Mouse (Mus musculus) forebrain, embryonic 10.5 days (tissue): Measurements from ENCODE around the gene Slc12a9. TPM values are rescaled to one million over a fixed set of nuclear protein-coding genes. Genes with fewer than 3 reads are reported as not detected.

Experiments used
- DNase-seq: peaks from one replicate; pipeline ENCODE4 v3.0.0-alpha.2; 2017; ENCODE audit warnings: low spot score; ENCODE audit errors: extremely low spot score
- H3K27ac ChIP-seq: fragments of 300-500 bp; sonication (generic); 2 replicates; pipeline ENCODE4 v1.5.1; 2016; ENCODE audit warnings: mild to moderate bottlenecking
- H3K27me3 ChIP-seq: fragments of 300-500 bp; sonication (generic); 2 replicates; pipeline ENCODE4 v1.6.1; 2016; ENCODE audit warnings: mild to moderate bottlenecking; ENCODE audit not compliant: poor library complexity, severe bottlenecking
- H3K36me3 ChIP-seq: fragments of 300-500 bp; sonication (generic); replicated peaks from 2 replicates; pipeline ENCODE4 v1.6.1; 2016; ENCODE audit warnings: mild to moderate bottlenecking, moderate library complexity
- H3K4me1 ChIP-seq: fragments of 300-500 bp; sonication (generic); 2 replicates; pipeline ENCODE4 v1.6.1; 2016
- H3K4me3 ChIP-seq: fragments of 300-500 bp; sonication (generic); 2 replicates; pipeline ENCODE4 v1.5.1; 2016; ENCODE audit warnings: mild to moderate bottlenecking, moderate library complexity
- H3K9me3 ChIP-seq: fragments of 300-500 bp; sonication (generic); 2 replicates; pipeline ENCODE4 v1.6.1; 2016; ENCODE audit warnings: mild to moderate bottlenecking, moderate library complexity
- WGBS: fragments of 180-500 bp; shearing (Covaris S2); methylation state at CpG from one replicate; pipeline ENCODE4 v1.1.7; 2016; 5-methylcytosine and 5-hydroxymethylcytosine counted together
- polyA plus RNA-seq: library from polyadenylated mRNA; unstranded; fragments of >200 nt; fragmentation: Nextera tagmentation; extraction: Ambion mirVana; gene quantifications from 2 replicates; pipeline ENCODE4 v1.2.1, GENCODE M21; 2016

Slc12a9 gene
- 10.6 and 11.8 TPM in 2 replicates for polyA plus RNA-seq

DNA sequence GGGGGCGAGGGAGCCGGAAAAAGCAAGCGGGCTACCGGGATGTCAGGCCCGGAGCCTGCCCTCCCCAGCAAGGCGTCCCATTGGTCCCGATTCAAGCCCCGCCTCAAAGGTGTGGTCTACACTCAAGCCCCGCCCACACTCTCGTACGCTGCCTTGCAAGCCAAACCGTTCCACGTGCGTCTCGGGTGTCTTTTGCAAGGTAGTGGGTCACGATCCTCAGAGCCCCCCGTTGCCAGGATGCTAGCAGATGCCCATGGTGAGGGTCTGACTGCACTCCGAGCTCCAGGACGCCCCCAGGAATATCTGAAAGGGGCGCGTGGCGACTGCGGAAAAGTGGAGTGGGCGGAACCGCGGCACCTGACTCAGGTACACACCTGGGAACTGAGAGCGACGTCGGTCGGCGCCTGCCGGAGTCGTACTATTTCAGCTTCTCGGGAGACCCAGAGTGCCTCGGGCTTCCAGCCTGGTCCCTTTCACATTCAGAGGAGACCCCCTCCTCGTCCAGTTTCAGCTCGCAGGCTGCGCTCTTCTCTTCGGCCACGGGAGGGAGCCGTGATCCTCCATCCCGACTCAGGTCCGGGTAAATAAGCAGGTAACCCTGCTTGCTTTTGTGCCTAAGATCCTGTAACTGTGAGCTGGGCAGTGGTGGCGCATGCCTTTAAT is at the start of gene Slc12a9:
Gene Slc12a9 (minus strand): TSS at position 86 of the 663 bp plus-strand sequence.
- peaks cover 47% of the 10 kb centered on the region for H3K4me1 ChIP-seq
- H3K9me3 ChIP-seq: no peaks in the 10 kb centered on the region
- peak; percentile 90 for DNase-seq
- H3K36me3 ChIP-seq: no peaks in the 10 kb centered on the region
- no peaks in the 10 kb centered on the region for H3K27me3 ChIP-seq
- peak within 1 kb of the TSS; percentile 87 for H3K27ac ChIP-seq
- WGBS: under 1% methylated on average over 44 of the region's 44 CpGs
- peak within 1 kb of the TSS; percentile 79 for H3K4me3 ChIP-seq

DNA sequence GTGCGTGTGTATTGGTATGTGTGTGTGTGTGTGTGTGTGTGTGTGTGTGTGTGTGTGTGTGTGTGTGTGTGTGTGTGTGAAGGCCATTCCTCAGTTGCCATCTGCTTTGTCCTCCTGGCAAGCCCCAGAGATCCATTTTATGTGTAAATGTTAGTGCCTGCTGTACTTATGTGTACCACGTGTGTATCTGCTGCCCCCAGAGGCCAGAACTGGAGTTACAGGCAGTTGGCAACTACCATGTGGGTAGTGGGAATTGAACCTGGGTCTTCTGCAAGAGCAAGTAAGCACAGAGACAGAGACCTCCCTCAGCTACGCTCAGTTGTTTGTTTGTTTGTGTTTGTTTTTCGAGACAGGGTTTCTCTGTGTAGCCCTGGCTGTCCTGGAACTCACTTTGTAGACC is 47.8 kb upstream of the Slc12a9 start:
- 52% methylated on average over 4 of the region's 4 CpGs for WGBS
- peaks cover 2% of the 10 kb centered on the region for H3K36me3 ChIP-seq
- no peak overlapping the region for H3K27ac ChIP-seq
- no peaks in the 10 kb centered on the region for H3K9me3 ChIP-seq
- no peaks in the 10 kb centered on the region for H3K27me3 ChIP-seq
- peak; percentile 56 for DNase-seq
- H3K4me3 ChIP-seq: no peak overlapping the region
- peaks cover 20% of the 10 kb centered on the region for H3K4me1 ChIP-seq

DNA sequence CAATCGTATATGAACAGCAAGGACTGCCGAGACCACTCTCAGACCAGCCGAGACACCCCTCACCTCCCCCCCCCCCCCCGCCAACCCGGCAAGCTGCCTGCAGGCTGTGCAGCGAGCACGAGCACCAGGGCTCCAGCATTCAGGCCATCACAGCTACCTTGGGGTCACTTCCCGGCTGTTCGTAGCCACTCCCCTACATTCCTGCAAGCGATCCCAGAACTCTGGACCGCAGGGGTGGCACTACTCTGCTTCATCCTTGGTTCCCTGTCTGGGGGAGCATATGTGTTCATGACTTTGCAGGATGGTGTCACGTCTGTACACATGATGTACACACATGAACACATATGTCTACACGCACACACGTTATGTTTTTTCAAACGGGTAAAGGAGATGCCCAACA is 44.2 kb upstream of the Slc12a9 start:
- WGBS: 44% methylated on average over 11 of the region's 15 CpGs
- Histone ChIP-seq H3K27ac (no peak overlapping the region), H3K36me3 (peaks cover 37% of the 10 kb centered on the region), H3K4me3 (no peak overlapping the region), H3K4me1 (peaks cover 37% of the 10 kb centered on the region), H3K9me3 (no peaks in the 10 kb centered on the region), H3K27me3 (no peaks in the 10 kb centered on the region)
- no peak for DNase-seq

DNA sequence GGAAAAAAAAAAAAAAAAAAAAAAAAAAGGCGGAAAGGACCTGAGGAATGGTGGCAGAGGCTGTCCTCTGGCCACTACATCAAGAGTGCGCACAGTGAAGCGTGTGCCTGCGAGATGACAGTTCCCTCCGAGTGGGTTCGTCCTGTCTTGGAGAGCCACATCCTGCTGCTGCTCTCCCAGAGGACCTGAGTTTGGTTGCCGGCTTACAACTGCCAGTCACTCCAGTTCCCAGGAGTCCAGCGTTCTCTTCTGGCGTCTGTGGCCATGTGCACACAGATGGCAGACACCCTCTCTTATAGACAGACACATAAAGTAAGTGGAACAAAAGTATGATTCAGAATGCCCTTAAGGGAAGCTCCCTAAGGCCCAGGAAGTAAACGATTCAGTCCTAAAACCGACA is 43.8 kb upstream of the Slc12a9 start:
- no peak for DNase-seq
- Histone ChIP-seq H3K4me3 (no peak overlapping the region), H3K27me3 (no peaks in the 10 kb centered on the region), H3K27ac (no peak overlapping the region), H3K36me3 (peaks cover 41% of the 10 kb centered on the region), H3K4me1 (peaks cover 37% of the 10 kb centered on the region), H3K9me3 (no peaks in the 10 kb centered on the region)
- 57% methylated on average over 11 of the region's 11 CpGs for WGBS

DNA sequence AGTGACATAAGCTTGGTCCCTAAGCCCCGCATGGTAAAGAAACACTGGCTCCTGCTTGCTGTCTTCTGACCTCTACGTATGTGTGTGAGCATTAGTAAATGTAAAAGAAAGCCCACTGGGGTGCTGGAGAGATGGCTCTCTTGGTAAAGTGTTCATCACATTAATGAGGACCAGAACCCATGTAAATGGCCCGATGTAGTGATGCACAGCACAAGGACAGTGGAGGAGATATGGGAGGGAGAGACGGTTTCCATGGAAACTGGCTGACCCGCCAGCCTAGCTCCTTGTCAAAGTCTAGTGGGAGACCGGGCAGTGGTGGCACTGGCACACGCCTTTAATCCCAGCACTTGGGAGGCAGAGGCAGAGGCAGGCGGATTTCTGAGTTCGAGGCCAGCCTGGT is 43.3 kb upstream of the Slc12a9 start:
- Histone ChIP-seq H3K4me1 (peaks cover 37% of the 10 kb centered on the region), H3K36me3 (peaks cover 46% of the 10 kb centered on the region), H3K27me3 (no peaks in the 10 kb centered on the region), H3K9me3 (no peaks in the 10 kb centered on the region), H3K27ac (no peak overlapping the region), H3K4me3 (no peak overlapping the region)
- DNase-seq: peak; percentile 35
- 70% methylated on average over 9 of the region's 9 CpGs for WGBS

DNA sequence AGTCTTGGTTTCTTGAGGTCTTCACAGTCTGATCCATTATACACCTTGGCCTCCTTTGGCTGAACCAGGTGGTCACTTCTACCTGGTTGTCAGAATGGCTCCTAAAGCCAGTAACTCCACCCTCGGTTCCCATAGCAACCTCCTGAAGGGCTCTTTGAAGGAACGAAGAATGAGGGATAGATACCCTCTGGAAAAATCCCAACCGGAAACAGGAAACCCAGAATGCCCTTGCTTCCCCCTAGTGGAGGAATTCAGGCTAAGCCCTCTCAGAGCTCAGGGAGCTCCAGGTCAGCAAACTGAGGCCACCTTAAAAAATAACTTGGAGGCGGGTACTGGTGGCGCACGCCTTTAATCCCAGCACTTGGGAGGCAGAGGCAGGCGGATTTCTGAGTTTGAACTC is 42.8 kb upstream of the Slc12a9 start:
- DNase-seq: no peak
- Histone ChIP-seq H3K4me3 (no peak overlapping the region), H3K9me3 (no peaks in the 10 kb centered on the region), H3K27me3 (no peaks in the 10 kb centered on the region), H3K4me1 (peaks cover 37% of the 10 kb centered on the region), H3K27ac (no peak overlapping the region), H3K36me3 (peaks cover 51% of the 10 kb centered on the region)
- 39% methylated on average over 7 of the region's 7 CpGs for WGBS

DNA sequence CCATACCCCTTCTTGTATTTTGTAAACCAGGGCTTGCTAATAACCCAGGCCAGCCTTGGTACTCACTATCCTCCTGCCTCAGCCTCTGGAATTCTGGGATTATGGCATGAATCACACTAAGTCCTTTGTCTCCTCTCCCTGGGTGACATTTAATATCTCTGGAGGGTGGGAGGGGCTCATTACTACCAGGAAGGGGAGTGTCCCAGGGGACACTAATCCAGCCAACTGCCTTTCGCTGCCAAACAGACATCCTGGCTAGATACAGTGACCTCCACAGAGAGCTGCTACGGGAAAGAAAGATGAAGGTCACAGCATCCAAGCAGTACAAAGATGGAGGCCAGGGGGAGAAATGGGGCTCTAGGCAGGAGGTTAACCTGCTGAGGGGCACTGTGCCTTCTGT is 42.2 kb upstream of the Slc12a9 start:
- Histone ChIP-seq H3K4me1 (peaks cover 37% of the 10 kb centered on the region), H3K9me3 (no peaks in the 10 kb centered on the region), H3K27me3 (no peaks in the 10 kb centered on the region), H3K4me3 (no peak overlapping the region), H3K27ac (no peak overlapping the region), H3K36me3 (peaks cover 57% of the 10 kb centered on the region)
- WGBS: 73% methylated on average over 2 of the region's 2 CpGs
- DNase-seq: no peak

DNA sequence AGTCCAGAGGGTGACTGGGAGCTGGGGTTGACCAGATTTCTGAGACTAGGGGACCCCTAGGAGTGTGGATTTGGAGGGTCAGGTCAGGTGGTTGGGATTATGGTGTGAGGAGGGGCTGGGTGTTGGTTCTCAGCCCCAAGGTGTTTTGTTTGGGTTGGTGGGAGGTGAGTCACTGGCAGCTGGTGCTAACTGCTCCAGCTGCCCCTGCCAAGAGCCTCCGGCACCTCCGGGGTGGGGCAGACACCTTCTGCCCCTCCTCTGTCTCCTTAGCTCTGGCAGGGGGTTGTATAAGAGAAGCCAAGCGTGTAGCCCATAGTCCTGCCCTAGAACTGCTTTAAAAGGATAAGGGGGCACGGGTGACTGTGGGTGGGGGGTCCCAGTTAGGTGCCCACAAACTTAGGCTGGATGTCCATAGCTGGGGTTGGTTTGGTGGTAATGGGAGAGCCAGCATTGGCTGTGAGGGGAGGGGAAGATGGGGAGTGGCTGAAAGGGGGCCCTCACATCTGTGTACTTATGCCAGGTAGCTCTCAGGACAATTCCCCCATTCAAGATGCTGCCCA is 41.2 kb upstream of the Slc12a9 start:
- 81% methylated on average over 4 of the region's 4 CpGs for WGBS
- DNase-seq: no peak
- peaks cover 67% of the 10 kb centered on the region for H3K36me3 ChIP-seq
- no peaks in the 10 kb centered on the region for H3K27me3 ChIP-seq
- no peaks in the 10 kb centered on the region for H3K9me3 ChIP-seq
- H3K27ac ChIP-seq: no peak overlapping the region
- no peak overlapping the region for H3K4me3 ChIP-seq
- H3K4me1 ChIP-seq: peaks cover 37% of the 10 kb centered on the region

DNA sequence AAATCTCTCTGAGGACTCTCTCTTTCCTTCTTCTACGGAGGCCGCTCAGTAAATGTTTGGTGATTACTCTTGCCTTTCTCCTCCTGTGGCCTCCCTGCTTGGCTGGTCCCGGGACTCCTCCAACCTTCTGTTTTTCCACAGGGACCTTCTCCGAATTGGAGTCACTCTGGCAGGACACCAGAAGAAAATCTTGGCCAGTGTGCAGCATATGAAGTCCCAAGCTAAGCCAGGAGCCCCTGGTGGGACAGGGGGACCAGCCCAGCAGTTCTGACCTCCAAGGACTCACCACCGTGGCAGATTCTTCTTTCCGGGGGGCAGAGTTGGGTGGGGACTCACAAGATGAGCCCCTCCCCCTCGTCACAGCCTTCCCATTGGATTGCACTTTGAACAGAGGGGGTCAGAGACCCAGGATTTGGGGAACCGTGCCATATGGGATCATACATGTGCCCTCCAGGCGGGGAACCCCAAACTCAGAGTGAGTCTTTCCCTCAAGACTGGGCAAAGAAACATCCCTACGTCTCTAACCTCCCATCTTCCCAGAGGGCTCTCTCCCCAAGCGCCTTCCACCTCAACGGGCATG is 40.1 kb upstream of the Slc12a9 start:
- H3K27me3 ChIP-seq: no peaks in the 10 kb centered on the region
- DNase-seq: no peak
- H3K4me3 ChIP-seq: no peak overlapping the region
- H3K27ac ChIP-seq: no peak overlapping the region
- peaks cover 37% of the 10 kb centered on the region for H3K4me1 ChIP-seq
- no peaks in the 10 kb centered on the region for H3K9me3 ChIP-seq
- WGBS: 90% methylated on average over 12 of the region's 12 CpGs
- H3K36me3 ChIP-seq: peaks cover 79% of the 10 kb centered on the region

DNA sequence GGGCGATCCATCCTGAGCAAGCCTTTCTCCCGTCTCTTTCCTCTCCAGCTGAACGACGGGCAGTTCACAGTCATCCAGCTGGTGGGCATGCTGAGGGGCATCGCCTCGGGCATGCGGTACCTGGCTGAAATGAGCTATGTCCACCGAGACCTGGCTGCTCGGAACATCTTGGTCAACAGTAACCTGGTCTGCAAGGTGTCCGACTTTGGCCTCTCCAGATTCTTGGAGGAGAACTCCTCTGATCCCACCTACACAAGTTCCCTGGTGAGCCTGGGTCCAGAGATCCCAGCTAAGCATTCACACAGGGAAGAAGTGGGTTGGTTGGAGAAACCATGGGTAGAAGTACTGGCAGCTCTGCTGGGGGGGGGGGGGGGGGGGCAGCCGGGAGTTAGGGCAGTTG is 36.3 kb upstream of the Slc12a9 start:
- Histone ChIP-seq H3K36me3 (peaks cover 100% of the 10 kb centered on the region), H3K4me3 (no peak overlapping the region), H3K27me3 (no peaks in the 10 kb centered on the region), H3K27ac (no peak overlapping the region), H3K4me1 (0 out of 2 replicates have a peak, but pooled peaks cover 2% of the 10 kb centered on the region), H3K9me3 (no peaks in the 10 kb centered on the region)
- no peak for DNase-seq
- 95% methylated on average over 11 of the region's 11 CpGs for WGBS

DNA sequence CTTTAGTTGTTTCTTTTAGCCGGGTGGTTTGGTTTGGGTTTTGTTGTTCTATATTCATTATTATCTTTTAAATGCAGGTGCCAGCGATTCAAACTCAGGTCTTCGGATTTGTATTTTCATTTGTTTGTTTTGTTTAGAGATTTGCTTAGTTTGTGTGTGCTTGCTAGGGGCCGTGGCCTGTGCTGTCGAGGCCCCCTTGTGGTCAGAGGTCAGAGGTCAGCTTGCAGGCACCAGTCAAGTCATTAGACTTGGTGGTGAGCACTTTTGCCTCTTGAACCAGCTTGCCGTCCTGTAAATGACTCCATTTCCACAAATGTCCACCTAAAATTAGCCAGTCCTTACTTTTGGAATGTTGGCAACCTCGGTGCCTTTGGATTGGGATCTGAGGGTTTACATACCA is 25.0 kb upstream of the Slc12a9 start:
- 46% methylated on average over 7 of the region's 7 CpGs for WGBS
- Histone ChIP-seq H3K4me3 (no peak overlapping the region), H3K36me3 (peaks cover 98% of the 10 kb centered on the region), H3K27me3 (no peaks in the 10 kb centered on the region), H3K27ac (no peak overlapping the region), H3K4me1 (peaks cover 10% of the 10 kb centered on the region), H3K9me3 (no peaks in the 10 kb centered on the region)
- no peak for DNase-seq

DNA sequence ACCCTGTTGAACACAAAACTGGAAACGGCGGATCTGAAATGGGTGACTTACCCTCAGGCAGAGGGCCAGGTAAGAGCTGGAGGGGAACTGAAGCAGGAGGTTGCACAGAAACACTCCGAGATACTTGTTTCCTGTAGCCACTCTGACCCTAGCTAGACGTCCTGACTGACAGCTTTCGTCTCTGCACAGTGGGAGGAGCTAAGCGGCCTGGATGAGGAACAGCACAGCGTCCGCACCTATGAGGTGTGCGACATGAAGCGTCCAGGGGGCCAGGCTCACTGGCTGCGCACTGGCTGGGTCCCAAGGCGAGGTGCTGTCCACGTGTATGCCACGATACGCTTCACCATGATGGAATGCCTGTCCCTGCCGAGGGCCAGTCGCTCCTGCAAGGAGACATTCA is 20.7 kb upstream of the Slc12a9 start:
- no peak overlapping the region for H3K4me3 ChIP-seq
- peaks cover 68% of the 10 kb centered on the region for H3K36me3 ChIP-seq
- H3K9me3 ChIP-seq: no peaks in the 10 kb centered on the region
- peaks cover 48% of the 10 kb centered on the region for H3K4me1 ChIP-seq
- no peak for DNase-seq
- H3K27me3 ChIP-seq: no peaks in the 10 kb centered on the region
- WGBS: 93% methylated on average over 17 of the region's 17 CpGs
- no peak overlapping the region for H3K27ac ChIP-seq
